Mouse (Mus musculus): ENCODE results near the gene Yaf2. TPM values are rescaled to one million over a fixed set of nuclear protein-coding genes. Genes with fewer than 3 reads are reported as not detected.
A peak's percentile ranks its signal among the peaks of the same experiment; 100 is the strongest.
"Not testable (repeated sequence)": the region's sequence is repeated elsewhere in the genome, so short reads cannot be mapped to it uniquely, and the experiment has no call there.

Yaf2 gene
- total and polyA plus RNA-seq, 3 experiments: 37.7 to 50.7 TPM; not detected in 1

- H3K79me2 ChIP-seq (ENCODE audit: control insufficient read depth, insufficient read depth, low read length, poor library complexity): no peaks in the 10 kb centered on the region
- no peaks in the 10 kb centered on the region for H3K9me3 ChIP-seq (replicated peaks; ENCODE audit: insufficient read depth, low read length)
- H3K9ac ChIP-seq (ENCODE audit: control insufficient read depth, low read depth, low read length, poor library complexity, severe bottlenecking): no peak overlapping the region
- no peak overlapping the region for H3K27ac ChIP-seq (ENCODE audit: control insufficient read depth, low read depth, low read length)
- H3K4me1 ChIP-seq (ENCODE audit: control insufficient read depth in 1 of 2, insufficient read depth in 2 of 2, low read length in 2 of 2): peaks cover 0 to 10% of the 10 kb centered on the region in 2 experiments; a peak in 2 of 4 replicates
- TF ChIP-seq ZNF384 (IDR thresholded peaks at IDR 0.05; ENCODE audit: low read depth, low read length) (no peak), MAZ (IDR thresholded peaks at IDR 0.05; ENCODE audit: low read depth, low read length) (no peak), TCF12 (IDR thresholded peaks at IDR 0.05; ENCODE audit: low read depth, low read length) (no peak)
- no peak for DNase-seq (ENCODE audit: low read depth, low spot score)
- H3K36me3 ChIP-seq (ENCODE audit: control insufficient read depth in 1 of 2, insufficient read depth in 2 of 2, low read length in 2 of 2): peaks cover 0 to 5% of the 10 kb centered on the region in 2 experiments; a peak in 1 of 4 replicates
- no peaks in the 10 kb centered on the region for H3K27me3 ChIP-seq (ENCODE audit: control insufficient read depth in 1 of 2, insufficient read depth in 2 of 2, low read length in 2 of 2)
- no peak overlapping the region for H3K4me3 ChIP-seq (ENCODE audit: control insufficient read depth in 1 of 2, insufficient read depth in 1 of 2, low read depth in 2 of 2, low read length in 2 of 2)
Measured at GRCm38 (mm10) chr15:93375696-93376095, 39.0 kb upstream of the Yaf2 start.

DNA sequence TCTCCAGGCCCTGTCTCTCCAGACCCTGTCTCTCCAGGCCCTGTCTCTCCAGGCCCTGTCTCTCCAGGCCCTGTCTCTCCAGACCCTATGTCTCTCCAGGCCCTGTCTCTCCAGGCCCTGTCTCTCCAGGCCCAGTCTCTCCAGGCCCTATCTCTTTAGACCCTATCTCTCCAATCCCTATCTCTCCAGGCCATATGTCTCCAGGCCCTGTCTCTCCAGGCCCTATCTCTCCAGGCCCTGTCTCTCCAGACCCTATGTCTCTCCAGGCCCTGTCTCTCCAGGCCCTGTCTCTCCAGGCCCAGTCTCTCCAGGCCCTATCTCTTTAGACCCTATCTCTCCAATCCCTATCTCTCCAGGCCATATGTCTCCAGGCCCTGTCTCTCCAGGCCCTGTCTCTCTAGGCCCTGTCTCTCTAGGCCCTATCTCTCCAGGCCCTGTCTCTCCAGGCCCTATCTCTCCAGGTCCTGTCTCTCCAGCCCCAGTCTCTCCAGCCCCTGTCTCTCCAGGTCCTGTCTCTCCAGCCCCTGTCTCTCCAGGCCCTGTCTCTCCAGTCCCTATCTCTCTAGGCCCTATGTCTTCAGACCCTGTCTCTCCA lies 35.9 kb upstream of the Yaf2 start:
- not testable (repeated sequence) for H3K79me2 ChIP-seq (ENCODE audit: control insufficient read depth, insufficient read depth, low read length, poor library complexity); H3K9me3 ChIP-seq (replicated peaks; ENCODE audit: insufficient read depth, low read length); H3K9ac ChIP-seq (ENCODE audit: control insufficient read depth, low read depth, low read length, poor library complexity, severe bottlenecking); H3K4me3 ChIP-seq (ENCODE audit: control insufficient read depth in 1 of 2, insufficient read depth in 1 of 2, low read depth in 2 of 2, low read length in 2 of 2); H3K36me3 ChIP-seq (ENCODE audit: control insufficient read depth in 1 of 2, insufficient read depth in 2 of 2, low read length in 2 of 2); DNase-seq (ENCODE audit: low read depth, low spot score); H3K27me3 ChIP-seq (ENCODE audit: control insufficient read depth in 1 of 2, insufficient read depth in 2 of 2, low read length in 2 of 2); H3K27ac ChIP-seq (ENCODE audit: control insufficient read depth, low read depth, low read length)
- TF ChIP-seq TAL1 (IDR thresholded peaks at IDR 0.05; ENCODE audit: low read length): peak; percentile 25; the same call in 1 of the 2 replicates
- peaks cover 0 to 10% of the 10 kb centered on the region in 2 experiments; a peak in 2 of 4 replicates for H3K4me1 ChIP-seq (ENCODE audit: control insufficient read depth in 1 of 2, insufficient read depth in 2 of 2, low read length in 2 of 2)

- H3K27ac ChIP-seq (ENCODE audit: control insufficient read depth, low read depth, low read length): no peak overlapping the region
- H3K36me3 ChIP-seq (ENCODE audit: control insufficient read depth in 1 of 2, insufficient read depth in 2 of 2, low read length in 2 of 2): peaks cover 0 to 5% of the 10 kb centered on the region in 2 experiments; a peak in 1 of 4 replicates
- H3K79me2 ChIP-seq (ENCODE audit: control insufficient read depth, insufficient read depth, low read length, poor library complexity): no peaks in the 10 kb centered on the region
- no peak overlapping the region for H3K4me3 ChIP-seq (ENCODE audit: control insufficient read depth in 1 of 2, insufficient read depth in 1 of 2, low read depth in 2 of 2, low read length in 2 of 2)
- H3K27me3 ChIP-seq (ENCODE audit: control insufficient read depth in 1 of 2, insufficient read depth in 2 of 2, low read length in 2 of 2): no peaks in the 10 kb centered on the region
- H3K9me3 ChIP-seq (replicated peaks; ENCODE audit: insufficient read depth, low read length): no peaks in the 10 kb centered on the region
- no peak for DNase-seq (ENCODE audit: low read depth, low spot score)
- H3K9ac ChIP-seq (ENCODE audit: control insufficient read depth, low read depth, low read length, poor library complexity, severe bottlenecking): no peak overlapping the region
- TF ChIP-seq NRF1 (IDR thresholded peaks at IDR 0.05; ENCODE audit: insufficient read depth, low read depth, low read length, poor library complexity, severe bottlenecking): no peak
- TF ChIP-seq TAL1 (IDR thresholded peaks at IDR 0.05; ENCODE audit: low read length): no peak
- TF ChIP-seq RAD21 (IDR thresholded peaks at IDR 0.05; ENCODE audit: low read depth, low read length): peak; percentile 24
- TF ChIP-seq ELF1 (IDR thresholded peaks at IDR 0.05; ENCODE audit: low read depth, low read length): no peak
- no peak for TF ChIP-seq EP300 (IDR thresholded peaks at IDR 0.05; ENCODE audit: low read depth in 1 of 2, low read length in 2 of 2)
- no peak for TF ChIP-seq POLR2AphosphoS2 (IDR thresholded peaks at IDR 0.05; ENCODE audit: low read length)
- TF ChIP-seq MAFK (IDR thresholded peaks at IDR 0.05; ENCODE audit: borderline replicate concordance, low read depth, low read length): no peak
- TF ChIP-seq CTCF (IDR thresholded peaks at IDR 0.05 in 2 of 3, conservative IDR thresholded peaks at IDR 0.05 in 1 of 3; ENCODE audit: control insufficient read depth in 1 of 3, insufficient read depth in 1 of 3, low read depth in 2 of 3, low read length in 3 of 3, poor library complexity in 1 of 3, severe bottlenecking in 1 of 3): peak; percentile 7 to 45 (median 36); a peak in 3 of 6 replicates
- no peak for TF ChIP-seq GABPA (IDR thresholded peaks at IDR 0.05; ENCODE audit: low read depth, low read length)
- peak; percentile 40; the same call in 1 of the 2 replicates for TF ChIP-seq SMC3 (IDR thresholded peaks at IDR 0.05; ENCODE audit: low read depth, low read length)
- TF ChIP-seq POLR2A (IDR thresholded peaks at IDR 0.05; ENCODE audit: control insufficient read depth in 1 of 2, insufficient read depth in 1 of 2, low read depth in 1 of 2, low read length in 2 of 2, poor library complexity in 1 of 2): no peak
- H3K4me1 ChIP-seq (ENCODE audit: control insufficient read depth in 1 of 2, insufficient read depth in 2 of 2, low read length in 2 of 2): peaks cover 0 to 10% of the 10 kb centered on the region in 2 experiments; a peak in 2 of 4 replicates
Measured at GRCm38 (mm10) chr15:93371838-93372237, 35.1 kb upstream of the Yaf2 start.

Measured in MEL (cell line).